Mouse (Mus musculus): Measurements from ENCODE around the gene Pcsk7. TPM values are rescaled to one million over a fixed set of nuclear protein-coding genes. Genes with fewer than 3 reads are reported as not detected.

Pcsk7 gene
- total RNA-seq, 2 experiments from 2014 or later = 26.1 to 31.0 TPM

DNA sequence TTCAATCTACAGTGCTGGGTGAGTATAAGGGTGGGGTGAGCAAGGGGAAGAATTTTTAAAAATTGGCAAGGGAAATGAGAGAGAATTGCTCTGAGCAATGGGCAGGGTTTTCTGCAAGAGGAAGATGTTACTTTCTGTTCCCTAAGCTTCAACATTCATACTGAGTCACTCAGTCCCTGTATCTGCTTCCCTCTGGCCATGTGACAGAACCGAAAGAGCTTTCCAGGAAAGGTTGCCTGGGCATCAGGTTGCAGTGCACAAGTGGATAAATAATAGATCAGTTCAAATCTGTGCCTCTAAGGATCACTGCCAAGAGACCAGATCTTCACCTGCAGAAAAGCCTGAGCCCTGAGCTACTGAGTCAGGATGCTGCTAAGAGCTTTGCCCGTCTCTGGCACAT, 55.6 kb downstream of the Pcsk7 start:
- no peak for DNase-seq (ENCODE audit: low spot score in 2 of 2)

DNA sequence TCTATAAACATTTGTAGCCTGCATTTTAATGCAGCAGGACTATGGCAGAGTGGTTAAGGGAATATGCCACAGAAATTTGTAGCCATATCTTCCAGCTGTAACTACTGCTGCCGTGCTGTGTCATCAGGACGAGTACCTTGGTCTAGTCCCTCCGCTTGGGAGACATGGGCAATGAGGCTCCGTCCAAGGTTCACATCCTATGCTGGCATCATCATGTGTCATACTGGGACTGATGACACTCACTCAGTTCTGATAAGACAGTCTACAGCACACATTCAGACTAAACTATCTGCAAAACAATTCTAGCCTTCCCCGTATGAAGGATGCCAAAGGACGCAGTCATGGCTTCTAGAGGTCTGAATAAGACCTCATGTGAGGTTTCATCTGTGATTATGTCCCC, 57.3 kb downstream of the Pcsk7 start:
- DNase-seq (ENCODE audit: low spot score in 2 of 2) = no peak

DNA sequence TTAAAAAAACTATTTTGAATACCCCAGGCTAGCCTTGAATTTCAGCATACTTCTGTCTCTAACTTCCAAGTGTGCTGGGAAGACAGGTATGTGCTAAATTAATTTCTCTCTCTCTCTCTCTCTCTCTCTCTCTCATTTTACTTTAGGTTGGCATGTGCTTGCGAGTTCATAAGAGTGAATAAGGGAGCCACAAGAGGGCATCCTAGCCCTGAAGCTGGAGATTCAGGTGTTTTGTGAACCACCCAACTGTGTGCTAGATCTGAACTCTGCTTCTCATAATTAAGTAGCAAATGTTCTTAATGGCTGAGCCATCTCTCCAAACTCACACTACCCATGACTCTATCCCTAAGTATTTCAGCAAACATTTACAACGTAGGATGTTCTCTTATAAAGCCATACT, 70.6 kb downstream of the Pcsk7 start:
- DNase-seq (ENCODE audit: low spot score in 2 of 2) = no peak

Small RNA genes within 50 kb of the gene (microRNA-seq; reads per million reads assigned to microRNA genes)
- gene Mir7087 = 0.78 to 1.1 reads per million in 2 experiments

Other genes with a start within 250 kb of the Pcsk7 start
- gene Cep164, start 77.8 kb upstream of the Pcsk7 start, total RNA-seq (2021) = 10 to 100 TPM; 17.5 to 18.2 TPM
- gene Bace1, start 67.9 kb upstream of the Pcsk7 start, total RNA-seq (2021) = 100 to 1,000 TPM in 1 of 2 experiments, 10 to 100 TPM in 1; 88.7 to 102 TPM
- 10 to 100 TPM; 69.2 to 70.6 TPM for gene Rnf214, start 414 bp downstream of the Pcsk7 start, total RNA-seq (2021)
- 10 to 100 TPM; 12.1 TPM for gene Tagln, start 29.6 kb downstream of the Pcsk7 start, total RNA-seq (2021)
- gene Sidt2, start 48.8 kb downstream of the Pcsk7 start, total RNA-seq (2021) = 100 to 1,000 TPM; 113 to 114 TPM
- gene Pafah1b2, start 106.2 kb downstream of the Pcsk7 start, total RNA-seq (2021) = 100 to 1,000 TPM; 245 to 256 TPM
- gene Sik3, start 106.3 kb downstream of the Pcsk7 start, total RNA-seq (2021) = 10 to 100 TPM; 83.8 to 85.0 TPM